Mouse (Mus musculus): ENCODE measurements around the gene Shank2.

- TF ChIP-seq CTCF (IDR thresholded peaks at IDR 0.05; ENCODE audit: low read depth) (peak; percentile 56), EP300 (optimal IDR thresholded peaks at IDR 0.05) (no peak)
These were observed 10.6 kb upstream of the Shank2 start for GRCm38 (mm10) chr7:143991160-143991559.
